Mouse (Mus musculus): ENCODE data around the gene Kirrel3.

The Kirrel3 gene

GRCm38 (mm10) chr9:34754523-34755097 lies 268.9 kb downstream of the Kirrel3 start:
- no peak for DNase-seq

DNA sequence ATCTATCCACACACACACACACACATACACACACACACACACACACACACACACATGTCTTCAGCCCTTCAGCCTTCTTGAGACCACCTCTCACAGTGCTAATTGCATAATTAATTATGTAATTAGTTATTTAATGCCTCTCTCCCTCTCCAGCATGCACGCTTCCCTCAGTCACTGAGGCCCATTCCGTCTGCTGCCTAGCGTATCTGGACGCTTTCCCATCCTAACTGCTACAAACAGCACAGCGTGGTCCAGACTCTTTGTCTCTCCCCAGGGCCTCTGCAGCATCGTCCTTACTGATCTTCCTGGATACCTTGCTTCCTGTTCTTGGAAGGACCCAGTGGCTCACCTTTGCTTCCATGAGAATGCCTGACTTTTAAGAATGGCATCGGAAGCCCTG lies 270.4 kb downstream of the Kirrel3 start:
- no peak for DNase-seq

GRCm38 (mm10) chr9:34758925-34759324 lies 273.2 kb downstream of the Kirrel3 start:
- no peak for DNase-seq

DNA sequence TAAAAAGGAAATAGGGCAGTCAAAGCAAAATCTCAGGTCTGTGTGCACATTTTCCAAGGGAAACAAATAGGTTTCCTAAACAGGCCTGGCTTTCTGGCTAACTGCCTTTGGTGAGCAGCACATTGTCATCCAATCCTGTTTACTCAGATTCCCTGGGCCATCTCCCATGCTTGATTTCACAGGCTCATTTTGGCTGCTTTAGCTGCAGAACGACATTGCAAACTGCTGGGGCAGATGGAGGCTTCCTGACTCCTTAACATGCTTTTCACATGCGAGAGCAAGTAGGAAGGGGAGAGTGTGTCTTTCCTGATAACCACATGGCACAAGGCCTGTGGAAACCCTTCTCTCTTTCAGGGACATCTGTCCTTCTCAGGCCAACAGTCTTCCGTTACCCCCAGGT lies 274.8 kb downstream of the Kirrel3 start:
- DNase-seq, result no peak

DNA sequence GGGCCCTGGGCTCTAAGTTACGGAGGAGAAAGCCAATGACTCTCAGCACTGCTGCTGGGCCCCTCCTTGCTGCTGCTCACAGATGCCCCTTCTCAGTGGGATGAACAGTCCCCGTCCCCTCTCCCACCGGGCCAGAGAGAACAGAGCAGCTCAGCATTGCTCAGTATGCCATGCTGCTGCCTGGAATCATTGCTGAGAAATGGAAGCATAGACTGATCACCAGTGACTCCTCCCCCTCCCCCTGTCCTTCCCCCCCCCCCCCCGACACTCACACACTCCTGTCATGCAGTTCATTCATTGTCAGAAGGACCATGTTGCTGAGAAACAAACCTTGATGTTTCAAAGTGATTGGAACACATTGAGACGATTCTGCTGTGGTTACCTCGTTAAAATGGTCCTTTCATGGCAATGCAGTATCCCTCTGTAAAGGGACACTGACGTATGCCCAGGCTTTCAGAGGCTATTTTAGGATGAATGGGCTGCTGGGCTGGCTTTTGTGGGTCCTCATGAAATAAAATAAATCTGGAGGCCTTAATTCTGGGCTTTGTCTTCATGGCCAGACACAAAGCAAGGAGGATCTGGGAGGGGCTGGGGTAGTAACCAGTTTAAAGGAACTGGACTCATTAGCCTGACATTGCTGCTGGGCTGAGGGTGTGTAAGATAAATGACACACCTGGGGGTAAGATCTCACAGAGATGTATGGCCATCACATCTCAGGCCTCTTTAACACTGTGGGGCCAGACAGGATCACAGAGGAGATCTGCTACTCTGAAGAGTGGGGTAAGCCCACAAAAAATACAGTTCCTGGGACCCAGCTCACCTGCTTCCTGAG lies 281.3 kb downstream of the Kirrel3 start:
- DNase-seq, result no peak

- no peak for DNase-seq
These were observed 283.3 kb downstream of the Kirrel3 start for GRCm38 (mm10) chr9:34768961-34769360.

DNA sequence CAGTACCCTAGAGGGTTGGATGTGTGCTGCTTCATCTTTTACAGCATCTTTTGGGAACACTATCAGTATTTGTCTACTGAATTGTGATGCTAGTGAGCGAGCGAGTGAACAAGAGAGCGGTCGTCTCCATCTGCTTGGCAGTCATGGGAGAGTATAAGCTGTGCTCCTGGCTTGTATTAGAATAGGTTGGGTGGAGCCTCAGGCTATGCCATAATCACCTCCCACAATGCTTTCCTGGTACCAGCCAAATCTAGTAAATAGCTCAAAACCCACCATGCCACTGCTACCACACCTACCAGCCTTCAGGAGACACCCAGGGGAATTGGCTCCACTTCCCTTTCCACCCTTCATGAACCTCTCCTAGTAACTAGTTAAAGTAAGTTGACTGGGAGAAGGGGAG lies 285.3 kb downstream of the Kirrel3 start:
- no peak for DNase-seq

- DNase-seq, result no peak
These were observed 285.7 kb downstream of the Kirrel3 start for GRCm38 (mm10) chr9:34771401-34771800.

- no peak for DNase-seq
These were observed 286.3 kb downstream of the Kirrel3 start for GRCm38 (mm10) chr9:34772022-34772437.

- no peak for DNase-seq
These were observed 295.7 kb downstream of the Kirrel3 start for GRCm38 (mm10) chr9:34781356-34781755.

- no peak for DNase-seq
These were observed 302.2 kb downstream of the Kirrel3 start for GRCm38 (mm10) chr9:34787915-34788314.

GRCm38 (mm10) chr9:34795226-34795625 lies 309.5 kb downstream of the Kirrel3 start:
- DNase-seq, result no peak

DNA sequence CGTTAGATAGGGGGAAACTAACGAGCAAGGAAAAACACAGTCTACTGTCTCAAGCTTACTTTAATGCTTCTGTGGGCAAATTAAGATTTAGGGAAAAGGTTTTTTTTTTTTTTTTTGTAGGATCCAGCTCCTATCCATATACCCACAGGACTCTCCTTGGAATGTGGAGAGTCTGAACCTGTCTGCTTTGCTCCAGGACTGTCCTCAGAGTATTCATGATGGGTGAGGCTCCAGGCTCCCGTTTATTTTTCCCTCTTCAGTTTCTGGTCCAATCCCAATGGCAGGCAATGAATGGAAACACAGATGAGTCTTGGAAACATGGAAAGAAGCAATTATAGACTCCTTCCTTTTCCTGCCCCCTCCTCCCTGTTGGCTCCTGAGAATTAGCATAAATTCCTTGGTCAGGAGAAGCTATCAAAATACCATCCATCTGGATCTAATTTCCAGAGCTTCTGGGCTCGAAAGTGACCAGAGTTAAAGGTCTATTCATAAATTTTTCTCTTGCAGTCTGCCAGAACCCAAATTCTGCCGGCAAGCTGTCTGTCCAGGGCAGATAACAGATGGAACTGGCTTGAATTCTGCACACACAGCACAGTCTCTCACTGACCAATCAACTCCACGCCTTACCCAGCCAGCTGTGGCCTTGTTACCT lies 312.1 kb downstream of the Kirrel3 start:
- DNase-seq, result no peak

GRCm38 (mm10) chr9:34801662-34802061 lies 316.0 kb downstream of the Kirrel3 start:
- no peak for DNase-seq

- DNase-seq, result no peak
These were observed 321.2 kb downstream of the Kirrel3 start for GRCm38 (mm10) chr9:34806854-34807253.

GRCm38 (mm10) chr9:34809993-34810513 lies 324.4 kb downstream of the Kirrel3 start:
- no peak for DNase-seq

DNA sequence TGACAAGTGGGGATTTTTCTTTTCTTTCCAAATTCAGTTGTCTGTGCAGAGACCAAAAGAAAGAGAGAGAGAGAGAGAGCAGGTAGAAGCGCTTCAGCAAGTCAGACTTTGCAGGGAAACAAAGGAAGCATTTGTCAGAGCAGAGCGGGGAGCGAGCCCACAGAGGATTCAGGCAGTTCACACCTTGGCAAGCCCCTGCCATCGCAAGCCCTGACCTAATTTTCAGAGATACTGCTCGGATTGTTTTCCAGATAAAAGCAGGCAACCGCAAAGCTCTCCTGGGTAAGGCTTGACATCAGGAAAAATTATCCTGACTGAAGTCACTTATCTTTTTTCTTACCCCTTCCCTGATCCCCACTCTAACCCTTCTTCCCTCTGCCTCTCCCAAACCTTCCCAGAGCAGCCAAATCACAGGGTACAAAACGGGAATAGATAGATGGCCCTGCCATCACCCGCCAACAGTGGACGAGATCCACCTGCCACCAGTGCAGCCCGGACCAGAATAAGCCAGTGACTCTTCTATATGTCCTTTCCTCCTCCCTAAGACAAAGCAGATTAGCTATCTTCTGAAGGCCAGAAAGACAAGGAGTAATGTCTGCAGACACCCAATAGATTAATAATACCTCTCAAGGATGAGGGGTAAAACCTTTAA lies 332.8 kb downstream of the Kirrel3 start:
- DNase-seq, result no peak

- DNase-seq, result no peak
These were observed 338.8 kb downstream of the Kirrel3 start for GRCm38 (mm10) chr9:34824358-34825088.

- DNase-seq, result no peak
These were observed 339.4 kb downstream of the Kirrel3 start for GRCm38 (mm10) chr9:34825089-34825400.

GRCm38 (mm10) chr9:34825402-34826008 lies 339.8 kb downstream of the Kirrel3 start:
- DNase-seq, result no peak

DNA sequence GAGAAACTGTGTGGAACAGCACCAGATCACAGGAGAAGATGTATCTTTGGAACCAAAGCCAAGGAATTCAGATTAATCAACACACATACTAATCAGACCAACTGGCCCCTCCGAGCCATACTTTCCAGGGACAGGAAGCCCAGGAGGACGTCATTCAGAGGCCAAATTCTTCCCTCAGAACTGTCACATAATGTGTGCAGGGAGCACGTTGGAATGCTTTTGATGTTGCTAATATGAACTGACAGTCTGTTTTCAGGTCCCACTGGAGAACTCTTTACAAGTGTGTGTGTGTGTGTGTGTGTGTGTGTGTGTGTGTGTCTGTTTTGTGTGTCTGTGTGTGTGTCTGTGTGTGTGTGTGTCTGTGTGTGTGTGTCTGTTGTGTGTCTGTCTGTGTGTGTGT lies 345.0 kb downstream of the Kirrel3 start:
- DNase-seq, result no peak

DNA sequence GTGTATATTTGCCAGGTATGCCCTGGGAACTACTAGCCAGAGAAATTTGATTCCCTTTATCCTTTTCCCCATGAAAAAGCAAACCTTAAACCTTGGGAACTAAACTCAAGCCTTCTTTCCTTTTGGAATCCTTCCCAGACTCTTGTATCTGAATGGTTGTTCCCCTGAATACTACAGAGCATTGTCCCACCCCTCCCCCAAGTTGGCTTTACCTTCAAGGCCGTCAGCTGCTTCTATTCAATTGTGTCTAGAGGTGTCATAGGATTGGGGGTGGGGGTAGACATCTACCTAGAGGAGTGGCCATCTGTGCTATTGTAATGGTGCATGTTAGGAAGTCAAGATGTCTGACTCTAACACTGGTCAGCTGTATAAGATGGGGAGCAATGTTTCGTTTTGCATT lies 351.1 kb downstream of the Kirrel3 start:
- no peak for DNase-seq

Data from lung, postnatal 14 days (tissue).